Mouse (Mus musculus) monocyte, adult 2 months (primary cell): Measurements from ENCODE around the gene Rela.

ENCODE experiments used
- DNase-seq, 2 experiments: peaks; one replicate each; pipeline ENCODE4 v3.0.0; 2022; ENCODE audit warnings: low spot score in 2 of 2, low read depth in 1 of 2

Gene Rela

GRCm38 (mm10) chr19:5695849-5696462, 58.7 kb downstream of the Rela start:
- DNase-seq = no peak
